Mouse (Mus musculus) forebrain, embryonic 10.5 days (tissue): ENCODE measurements around the gene Ccdc63. TPM values are rescaled to one million over a fixed set of nuclear protein-coding genes. Genes with fewer than 3 reads are reported as not detected.

ENCODE experiments used
- DNase-seq: peaks from one replicate; pipeline ENCODE4 v3.0.0-alpha.2; 2017; ENCODE audit warnings: low spot score; ENCODE audit errors: extremely low spot score
- H3K27ac ChIP-seq: fragments of 300-500 bp; sonication (generic); 2 replicates; pipeline ENCODE4 v1.5.1; 2016; ENCODE audit warnings: mild to moderate bottlenecking
- H3K27me3 ChIP-seq: fragments of 300-500 bp; sonication (generic); 2 replicates; pipeline ENCODE4 v1.6.1; 2016; ENCODE audit warnings: mild to moderate bottlenecking; ENCODE audit not compliant: poor library complexity, severe bottlenecking
- H3K36me3 ChIP-seq: fragments of 300-500 bp; sonication (generic); replicated peaks from 2 replicates; pipeline ENCODE4 v1.6.1; 2016; ENCODE audit warnings: mild to moderate bottlenecking, moderate library complexity
- H3K4me1 ChIP-seq: fragments of 300-500 bp; sonication (generic); 2 replicates; pipeline ENCODE4 v1.6.1; 2016
- H3K4me3 ChIP-seq: fragments of 300-500 bp; sonication (generic); 2 replicates; pipeline ENCODE4 v1.5.1; 2016; ENCODE audit warnings: mild to moderate bottlenecking, moderate library complexity
- H3K9me3 ChIP-seq: fragments of 300-500 bp; sonication (generic); 2 replicates; pipeline ENCODE4 v1.6.1; 2016; ENCODE audit warnings: mild to moderate bottlenecking, moderate library complexity
- WGBS: fragments of 180-500 bp; shearing (Covaris S2); methylation state at CpG from one replicate; pipeline ENCODE4 v1.1.7; 2016; 5-methylcytosine and 5-hydroxymethylcytosine counted together
- polyA plus RNA-seq: library from polyadenylated mRNA; unstranded; fragments of >200 nt; fragmentation: Nextera tagmentation; extraction: Ambion mirVana; gene quantifications from 2 replicates; pipeline ENCODE4 v1.2.1, GENCODE M21; 2016

Ccdc63 gene
- polyA plus RNA-seq, 1 experiment from 2014 or later = not detected

DNA sequence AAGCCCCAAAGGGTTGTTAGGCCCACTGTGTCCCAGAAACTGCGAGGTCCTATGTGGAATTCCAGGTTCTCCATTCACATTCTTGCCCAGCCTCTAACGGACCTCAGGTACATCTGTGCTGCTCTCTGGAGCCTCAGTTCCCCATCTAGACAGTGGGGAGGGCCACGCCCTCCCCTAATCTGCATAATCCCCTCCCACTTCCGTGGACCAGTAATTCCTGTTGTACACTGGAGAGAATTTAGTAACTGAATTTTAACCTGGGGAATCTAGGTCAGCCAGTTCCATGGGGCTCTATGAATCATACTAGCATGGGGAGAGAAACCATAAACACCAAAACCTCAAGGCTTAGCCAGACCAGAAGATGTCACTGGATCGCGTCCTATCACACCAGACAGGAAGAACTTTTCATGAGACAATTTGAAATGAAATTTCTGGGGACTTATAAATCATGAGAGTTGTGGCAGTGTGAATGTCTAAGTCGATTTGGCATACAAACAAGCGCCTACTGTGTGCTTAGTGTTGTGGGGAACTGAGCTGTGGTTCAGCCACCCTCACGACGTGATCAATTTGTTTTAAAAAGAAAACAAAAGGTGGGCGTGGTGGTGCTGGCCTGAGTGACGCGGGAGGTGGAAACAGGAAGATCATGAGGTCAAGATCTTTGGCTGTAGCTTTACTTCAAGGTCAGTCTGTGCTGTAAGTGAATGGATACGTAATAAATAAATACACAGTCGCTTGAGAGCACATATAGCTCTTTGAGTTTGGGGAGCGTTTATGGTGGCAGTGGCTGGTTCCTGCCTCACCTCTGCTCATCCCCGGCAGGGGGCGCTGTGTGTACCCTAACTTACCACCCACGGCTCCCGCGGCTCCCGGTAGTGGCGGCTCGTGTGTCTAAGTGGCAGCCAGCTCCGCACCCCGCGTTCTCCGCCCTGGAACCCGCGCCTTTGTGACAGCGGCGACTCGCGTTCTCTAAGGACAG, 9.3 kb downstream of the Ccdc63 start:
- peak; percentile 86 for DNase-seq
- WGBS = 10% methylated on average over 34 of the region's 34 CpGs
- 0 out of 2 replicates have a peak overlapping the region, but pooled peaks have one; percentile 27 for H3K27ac ChIP-seq
- H3K36me3 ChIP-seq = no peaks in the 10 kb centered on the region
- H3K4me3 ChIP-seq = peak overlapping the region; percentile 53
- H3K27me3 ChIP-seq = peaks cover 38% of the 10 kb centered on the region
- peaks cover 21% of the 10 kb centered on the region for H3K4me1 ChIP-seq
- no peaks in the 10 kb centered on the region for H3K9me3 ChIP-seq

DNA sequence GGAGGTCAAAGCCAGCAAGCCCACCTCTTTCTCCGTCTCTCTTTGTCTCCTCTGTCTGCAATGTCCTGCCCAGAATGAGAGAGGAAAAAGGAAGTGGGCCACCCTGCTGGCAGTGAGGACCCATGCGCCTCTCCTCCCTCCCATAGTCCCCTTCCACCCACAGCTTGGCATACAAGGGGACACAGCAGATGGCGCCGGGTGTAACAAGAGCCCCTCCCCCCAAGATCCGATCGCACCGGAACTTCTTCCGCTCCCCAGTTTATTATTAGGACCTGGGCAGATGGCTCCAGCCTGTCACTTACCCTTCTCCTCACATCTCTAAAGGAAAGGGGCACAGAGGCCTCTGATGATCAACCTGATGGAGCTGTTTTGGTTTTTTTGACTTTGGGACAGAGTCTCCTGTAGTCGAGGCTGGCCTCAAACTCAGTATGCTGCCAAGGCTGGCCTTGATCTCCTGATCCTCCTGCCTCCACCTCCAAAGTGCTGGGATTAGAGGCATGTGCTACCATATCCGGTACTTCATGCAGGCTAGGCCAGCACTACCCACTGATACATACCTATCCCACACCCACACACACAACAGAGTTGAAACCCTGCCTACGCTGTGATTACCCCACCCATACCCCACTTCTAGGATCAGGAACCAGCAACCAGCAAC, 10.2 kb downstream of the Ccdc63 start:
- Histone ChIP-seq H3K36me3 (no peaks in the 10 kb centered on the region), H3K27ac (no peak overlapping the region), H3K9me3 (no peaks in the 10 kb centered on the region), H3K4me1 (peaks cover 21% of the 10 kb centered on the region), H3K27me3 (peaks cover 38% of the 10 kb centered on the region), H3K4me3 (no peak overlapping the region)
- 88% methylated on average over 11 of the region's 11 CpGs for WGBS
- DNase-seq = no peak

DNA sequence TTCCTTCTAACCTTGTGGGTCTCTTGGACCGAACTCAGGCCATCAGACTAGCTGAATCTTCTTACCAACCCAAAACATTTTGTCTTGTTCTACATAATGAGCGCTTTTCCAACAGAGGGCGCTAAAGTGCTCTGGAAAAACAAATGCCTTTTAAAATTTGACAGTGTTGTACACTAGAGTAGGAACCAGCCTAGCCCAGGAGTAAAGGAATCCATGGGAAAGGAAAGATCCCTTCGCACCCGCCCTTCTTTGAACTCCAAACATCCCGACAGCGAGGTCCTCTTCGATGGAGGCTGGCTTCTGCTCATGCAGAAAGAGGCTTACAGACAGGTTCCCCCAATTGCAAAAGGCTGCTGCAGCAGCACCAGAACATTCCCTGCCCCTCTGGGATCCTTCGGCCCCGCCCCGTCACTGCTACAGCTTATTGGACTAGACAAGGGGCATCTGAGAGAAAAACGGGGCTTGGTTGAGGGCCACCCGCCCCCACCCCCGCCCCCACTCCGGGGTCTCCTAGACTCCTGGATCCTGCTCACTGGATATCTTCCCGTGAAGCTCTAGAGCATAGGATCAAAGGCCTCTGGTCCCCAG, 11.5 kb downstream of the Ccdc63 start:
- Histone ChIP-seq H3K27me3 (peaks cover 38% of the 10 kb centered on the region), H3K36me3 (no peaks in the 10 kb centered on the region), H3K9me3 (no peaks in the 10 kb centered on the region), H3K4me3 (no peak overlapping the region), H3K4me1 (peaks cover 21% of the 10 kb centered on the region), H3K27ac (no peak overlapping the region)
- 36% methylated on average over 16 of the region's 16 CpGs for WGBS
- peak; percentile 54 for DNase-seq

DNA sequence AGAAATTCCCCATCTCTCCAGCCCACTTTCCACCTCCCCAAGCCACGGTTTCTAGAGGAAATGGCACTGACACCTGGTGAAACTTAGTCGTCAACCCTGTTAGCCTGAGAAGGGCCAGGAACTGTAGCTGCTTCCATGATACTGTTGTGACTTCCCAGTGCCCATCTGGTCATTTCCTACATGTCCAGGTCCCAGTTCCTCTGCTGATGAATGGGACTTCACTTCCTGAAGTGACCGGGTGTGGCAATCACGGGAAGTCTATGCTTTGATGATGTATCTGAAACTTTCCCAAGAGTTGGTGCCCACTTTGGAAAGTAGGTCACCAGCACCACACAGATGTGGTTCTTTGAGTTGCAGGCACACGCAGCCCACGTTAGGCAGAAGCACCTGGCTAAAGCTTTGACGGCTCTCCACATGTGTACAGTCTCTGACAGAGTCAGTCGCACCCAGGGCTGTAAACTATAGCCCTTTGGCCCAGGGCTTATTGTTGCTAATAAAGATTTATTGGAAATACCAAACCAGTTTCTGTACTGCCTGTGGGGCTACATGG, 15.3 kb downstream of the Ccdc63 start:
- 88% methylated on average over 8 of the region's 8 CpGs for WGBS
- H3K4me1 ChIP-seq = peaks cover 6% of the 10 kb centered on the region
- no peak for DNase-seq

DNA sequence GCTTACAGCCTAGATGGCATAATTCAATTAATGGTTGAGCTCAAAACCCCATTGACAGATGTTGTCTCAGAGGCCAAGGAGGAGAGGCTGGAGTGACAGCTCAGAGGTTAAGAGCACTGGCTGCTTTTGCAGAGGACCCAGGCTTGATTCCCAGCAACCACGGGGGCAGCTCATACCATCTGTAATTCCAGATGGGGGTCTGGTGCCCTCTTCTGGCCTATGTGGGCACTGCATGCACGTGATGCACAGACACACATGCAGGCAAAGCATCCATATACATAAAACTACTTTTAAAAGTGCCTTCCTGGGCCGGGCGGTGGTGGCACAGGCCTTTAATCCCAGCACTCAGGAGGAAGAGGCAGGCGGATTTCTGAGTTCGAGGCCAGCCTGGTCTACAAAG, 24.4 kb downstream of the Ccdc63 start:
- DNase-seq = no peak
- H3K9me3 ChIP-seq = peaks cover 4% of the 10 kb centered on the region; the same call in 1 of the 2 replicates
- no peak overlapping the region for H3K4me3 ChIP-seq
- no peak overlapping the region for H3K27ac ChIP-seq
- H3K27me3 ChIP-seq = 0 out of 2 replicates have a peak, but pooled peaks cover 9% of the 10 kb centered on the region
- no peaks in the 10 kb centered on the region for H3K36me3 ChIP-seq
- 88% methylated on average over 6 of the region's 6 CpGs for WGBS
- H3K4me1 ChIP-seq = 0 out of 2 replicates have a peak, but pooled peaks cover 4% of the 10 kb centered on the region

More for the DNA sequence above, 15.3 kb downstream of the Ccdc63 start:
- Histone ChIP-seq H3K27me3 (peaks cover 10% of the 10 kb centered on the region; the same call in 1 of the 2 replicates), H3K36me3 (no peaks in the 10 kb centered on the region), H3K4me3 (no peak overlapping the region), H3K27ac (no peak overlapping the region), H3K9me3 (no peaks in the 10 kb centered on the region)

DNA sequence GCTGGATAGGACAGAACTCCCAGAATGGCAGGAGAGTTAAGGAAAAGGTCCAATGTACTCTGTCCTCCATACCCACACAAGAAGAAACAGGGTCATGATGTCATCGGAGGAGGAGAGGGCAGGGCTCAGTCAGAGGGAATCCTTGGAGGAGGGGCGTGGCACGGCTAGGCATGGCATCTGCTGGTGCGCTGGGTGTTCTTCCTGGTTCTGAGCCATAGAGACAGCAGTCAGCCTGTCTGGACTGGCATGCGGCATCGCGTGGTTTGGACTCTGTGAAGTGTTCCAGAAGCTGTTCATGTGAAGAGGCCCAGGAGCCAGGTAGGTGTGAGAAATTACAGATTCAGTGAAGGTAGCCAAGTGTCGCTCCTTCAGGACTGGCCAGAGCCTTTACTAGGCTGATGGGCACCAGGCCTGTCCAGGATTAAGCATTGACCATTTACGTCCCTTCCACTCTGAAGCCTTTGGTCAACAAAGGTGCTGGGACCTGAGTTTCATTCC, 25.3 kb downstream of the Ccdc63 start:
- no peak overlapping the region for H3K4me3 ChIP-seq
- 0 out of 2 replicates have a peak, but pooled peaks cover 9% of the 10 kb centered on the region for H3K27me3 ChIP-seq
- no peaks in the 10 kb centered on the region for H3K36me3 ChIP-seq
- H3K4me1 ChIP-seq = 0 out of 2 replicates have a peak, but pooled peaks cover 4% of the 10 kb centered on the region
- H3K27ac ChIP-seq = no peak overlapping the region
- peaks cover 4% of the 10 kb centered on the region; the same call in 1 of the 2 replicates for H3K9me3 ChIP-seq
- DNase-seq = no peak
- 95% methylated on average over 9 of the region's 9 CpGs for WGBS

DNA sequence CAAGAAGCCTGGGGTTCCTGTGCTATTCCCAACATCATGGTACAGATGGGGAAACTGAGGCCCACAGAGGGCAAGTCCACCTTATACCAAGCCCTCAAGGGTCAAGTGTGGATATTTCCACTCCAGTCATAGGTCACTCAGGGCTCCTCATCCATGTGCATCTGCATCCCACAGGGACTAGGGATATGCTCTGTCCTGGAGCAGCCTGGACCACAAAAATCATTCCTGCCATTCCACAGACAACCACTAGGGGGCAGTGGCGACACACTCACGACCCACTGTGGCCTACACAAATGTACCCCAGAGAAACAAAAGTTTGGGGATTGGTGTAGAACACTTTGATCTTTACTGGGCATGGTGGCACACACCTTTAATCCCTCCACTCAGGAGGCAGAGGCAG, 26.4 kb downstream of the Ccdc63 start:
- Histone ChIP-seq H3K27me3 (0 out of 2 replicates have a peak, but pooled peaks cover 9% of the 10 kb centered on the region), H3K27ac (no peak overlapping the region), H3K36me3 (no peaks in the 10 kb centered on the region), H3K4me3 (no peak overlapping the region), H3K4me1 (peaks cover 10% of the 10 kb centered on the region), H3K9me3 (peaks cover 4% of the 10 kb centered on the region; the same call in 1 of the 2 replicates)
- DNase-seq = peak; percentile 73
- 4% methylated on average over 2 of the region's 2 CpGs for WGBS

DNA sequence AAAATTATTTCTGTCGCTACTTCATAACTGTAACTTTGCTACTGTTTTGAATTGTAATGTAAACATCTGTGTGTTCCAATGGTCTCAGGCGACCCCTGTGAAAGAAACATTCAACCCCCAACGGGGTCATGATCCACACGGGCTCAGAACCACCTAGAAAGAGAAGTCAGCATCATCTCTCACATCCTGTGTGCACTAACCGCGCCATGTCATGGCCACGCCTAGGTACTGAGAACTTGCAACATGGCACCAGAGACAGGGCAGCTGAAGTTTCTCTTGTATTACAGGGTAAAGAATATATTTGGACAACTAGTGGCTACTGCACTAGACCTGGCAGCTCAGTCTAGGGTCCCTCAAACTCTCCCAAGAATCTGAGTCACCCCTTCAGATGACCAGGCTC, 27.2 kb downstream of the Ccdc63 start:
- Histone ChIP-seq H3K27me3 (0 out of 2 replicates have a peak, but pooled peaks cover 9% of the 10 kb centered on the region), H3K4me1 (peaks cover 14% of the 10 kb centered on the region), H3K36me3 (no peaks in the 10 kb centered on the region), H3K27ac (no peak overlapping the region), H3K4me3 (no peak overlapping the region), H3K9me3 (peaks cover 4% of the 10 kb centered on the region; the same call in 1 of the 2 replicates)
- WGBS = 84% methylated on average over 7 of the region's 7 CpGs
- no peak for DNase-seq

DNA sequence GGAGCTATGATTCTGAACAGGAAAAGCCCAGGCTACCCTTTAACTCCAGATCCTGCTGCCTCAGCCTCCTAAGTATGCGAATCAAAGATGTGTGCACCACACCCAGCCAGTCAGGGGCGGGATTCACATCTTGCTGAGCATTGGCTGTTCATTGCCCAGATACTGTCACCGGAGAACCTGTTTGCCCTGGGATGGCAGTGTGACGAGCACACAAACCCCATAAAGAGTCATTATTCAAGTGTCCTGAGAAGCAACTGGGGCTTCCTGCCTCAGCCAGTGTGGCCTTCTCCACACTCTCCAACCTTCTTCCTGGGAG, 28.7 kb downstream of the Ccdc63 start:
- Histone ChIP-seq H3K27me3 (0 out of 2 replicates have a peak, but pooled peaks cover 9% of the 10 kb centered on the region), H3K4me1 (peaks cover 14% of the 10 kb centered on the region), H3K27ac (no peak overlapping the region), H3K4me3 (peak overlapping the region; percentile 20; the same call in 1 of the 2 replicates), H3K9me3 (peaks cover 4% of the 10 kb centered on the region; the same call in 1 of the 2 replicates), H3K36me3 (no peaks in the 10 kb centered on the region)
- no peak for DNase-seq
- WGBS = 58% methylated on average over 4 of the region's 4 CpGs

DNA sequence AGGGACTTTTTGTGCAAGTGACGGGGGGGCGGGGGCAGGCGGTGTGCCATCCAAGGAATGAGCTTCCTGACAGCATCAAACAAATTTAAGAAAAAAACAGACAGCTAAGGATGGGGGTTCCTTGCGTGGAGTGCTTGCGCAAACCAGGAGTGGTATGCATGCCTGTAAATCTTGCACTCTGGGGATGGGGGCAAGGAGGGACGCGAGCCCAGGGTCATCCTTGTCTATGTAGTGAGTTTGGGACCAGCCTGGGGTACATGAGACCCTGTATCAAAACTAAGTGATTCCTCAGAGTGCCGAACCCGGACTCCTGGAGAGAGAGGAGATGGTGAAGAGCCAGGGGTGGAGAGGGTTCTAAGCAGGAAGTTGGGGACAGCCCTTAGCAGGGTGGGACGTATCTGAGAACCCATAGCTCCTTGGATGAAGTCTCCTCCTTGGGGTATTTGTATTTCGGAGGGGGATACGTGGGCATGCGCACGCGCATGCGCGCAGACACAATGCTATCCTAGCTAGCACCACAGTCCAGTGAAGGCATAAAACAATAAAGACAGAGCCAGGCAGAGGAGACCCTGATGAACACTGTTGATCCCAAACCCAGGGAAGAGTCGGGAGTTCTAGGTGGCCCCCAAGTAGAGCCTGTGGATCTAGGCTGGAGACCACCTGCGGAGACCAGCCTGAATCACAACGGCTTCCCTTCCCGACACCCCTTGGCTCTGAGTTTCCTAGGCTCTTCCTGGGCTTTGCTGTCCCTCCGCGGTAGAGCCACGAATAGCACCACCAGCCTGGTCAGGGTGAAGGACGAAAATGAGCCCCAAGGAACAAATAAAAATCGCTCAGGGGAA, 29.3 kb downstream of the Ccdc63 start:
- H3K36me3 ChIP-seq = no peaks in the 10 kb centered on the region
- H3K27me3 ChIP-seq = 0 out of 2 replicates have a peak, but pooled peaks cover 9% of the 10 kb centered on the region
- peaks cover 3% of the 10 kb centered on the region; the same call in 1 of the 2 replicates for H3K9me3 ChIP-seq
- no peak overlapping the region; the same call in 1 of the 2 replicates for H3K27ac ChIP-seq
- DNase-seq = no peak
- 71% methylated on average over 26 of the region's 26 CpGs for WGBS
- peak overlapping the region; percentile 20; the same call in 1 of the 2 replicates for H3K4me3 ChIP-seq
- peaks cover 14% of the 10 kb centered on the region for H3K4me1 ChIP-seq

DNA sequence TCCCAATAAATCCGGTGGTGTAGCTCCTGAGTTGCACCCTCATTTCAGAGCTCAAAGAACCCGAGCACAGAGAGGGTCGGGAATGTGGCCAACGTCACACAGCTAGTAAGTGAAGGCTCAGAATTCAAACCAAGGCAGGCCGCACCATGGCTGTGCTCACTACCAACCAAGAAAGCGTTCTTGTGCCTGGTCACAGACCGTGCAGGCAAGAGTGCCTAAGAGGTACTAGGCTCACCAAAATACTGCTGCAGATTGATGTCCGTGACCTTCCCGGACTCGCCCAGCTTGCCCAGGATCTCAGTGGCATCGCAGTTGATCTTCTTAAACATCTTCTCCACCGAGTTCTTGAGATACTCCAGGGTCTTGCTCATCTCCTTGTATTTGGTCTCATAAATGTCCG, 30.0 kb downstream of the Ccdc63 start:
- no peak overlapping the region for H3K27ac ChIP-seq
- WGBS = 92% methylated on average over 13 of the region's 13 CpGs
- H3K27me3 ChIP-seq = 0 out of 2 replicates have a peak, but pooled peaks cover 9% of the 10 kb centered on the region
- no peaks in the 10 kb centered on the region for H3K9me3 ChIP-seq
- DNase-seq = no peak
- H3K4me1 ChIP-seq = peaks cover 14% of the 10 kb centered on the region
- no peaks in the 10 kb centered on the region for H3K36me3 ChIP-seq
- H3K4me3 ChIP-seq = no peak overlapping the region
